Mouse (Mus musculus): ENCODE data around the gene Ccdc191.

Ccdc191 gene

DNA sequence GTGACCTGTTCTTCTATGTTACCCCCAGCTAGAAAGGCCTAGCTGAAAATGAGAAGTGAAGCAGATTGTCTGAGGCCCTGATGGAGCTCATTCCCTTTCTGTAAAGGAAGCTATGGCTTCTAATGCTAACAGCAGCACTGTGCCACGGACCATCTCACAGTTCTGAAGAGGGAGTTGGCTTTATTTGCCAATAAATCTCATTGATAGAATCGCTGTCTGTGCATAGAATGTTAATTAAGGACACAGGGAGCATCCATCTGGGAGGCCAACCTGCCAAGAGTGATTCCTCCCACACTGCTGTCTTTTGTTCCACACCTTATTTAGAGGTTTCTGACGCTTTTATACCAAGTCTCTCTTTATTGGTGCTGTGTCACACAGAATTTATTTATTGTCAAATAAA, 41.9 kb downstream of the Ccdc191 start:
- DNase-seq (ENCODE audit: extremely low read depth, low read depth) = no peak

DNA sequence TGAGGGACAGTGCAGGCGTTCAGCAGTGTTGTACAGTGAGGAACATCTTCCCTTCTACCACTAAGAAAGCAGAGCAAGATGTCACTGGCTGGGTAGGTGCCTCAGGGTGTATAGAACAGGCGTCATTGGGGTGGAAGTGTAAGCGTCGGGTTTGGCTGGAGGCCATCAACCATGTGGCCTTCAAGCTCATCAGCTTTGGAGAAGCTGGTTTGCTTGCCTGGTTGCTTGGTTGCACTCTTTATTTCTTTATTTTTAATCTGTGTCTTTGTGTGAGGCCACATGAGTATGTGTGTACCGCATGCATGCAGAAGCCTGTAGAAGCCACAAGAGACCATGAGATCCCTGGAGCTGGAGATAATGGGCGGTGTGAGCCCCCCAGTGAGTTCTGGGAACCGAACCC, 42.7 kb downstream of the Ccdc191 start:
- DNase-seq (ENCODE audit: extremely low read depth, low read depth) = no peak

DNA sequence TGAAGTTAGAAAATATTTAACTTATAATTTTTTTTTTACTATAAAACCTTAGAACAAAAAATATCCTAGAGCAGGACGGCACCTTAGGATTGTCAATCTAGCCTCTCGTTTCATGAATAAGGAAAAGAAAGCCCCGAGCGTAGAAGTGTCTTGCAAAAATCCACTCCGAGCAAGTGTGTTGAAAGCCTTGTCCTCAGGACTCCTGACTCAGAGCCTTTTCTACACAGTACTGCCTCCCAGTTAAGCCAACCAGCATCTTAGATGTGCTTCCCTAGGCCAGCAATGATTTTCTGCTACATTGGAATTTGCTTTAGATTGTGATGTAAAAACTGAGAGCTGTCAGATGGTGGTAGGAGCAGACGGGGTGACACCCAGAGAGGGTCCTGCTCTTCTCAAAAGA, 43.4 kb downstream of the Ccdc191 start:
- DNase-seq (ENCODE audit: extremely low read depth, low read depth) = no peak

DNA sequence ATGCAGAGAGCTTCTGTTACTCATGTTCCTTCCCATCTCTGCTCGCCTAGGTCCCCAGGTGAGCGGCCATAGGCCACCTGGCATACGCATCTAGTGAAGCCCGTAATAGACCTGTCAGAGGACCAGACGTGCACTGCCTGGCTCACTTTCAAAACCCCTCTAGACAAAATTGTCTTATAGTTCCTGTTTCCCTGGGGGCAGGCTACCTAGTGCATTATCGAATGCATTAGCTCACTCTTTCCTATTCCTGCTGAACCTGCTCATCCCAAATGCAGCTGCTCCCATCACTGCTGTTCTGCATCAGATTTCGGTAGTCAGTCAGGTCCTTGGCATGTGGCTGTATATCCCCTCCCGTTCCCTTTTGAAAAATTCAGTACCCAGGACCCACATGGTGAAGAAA, 45.3 kb downstream of the Ccdc191 start:
- no peak for DNase-seq (ENCODE audit: extremely low read depth, low read depth)

DNA sequence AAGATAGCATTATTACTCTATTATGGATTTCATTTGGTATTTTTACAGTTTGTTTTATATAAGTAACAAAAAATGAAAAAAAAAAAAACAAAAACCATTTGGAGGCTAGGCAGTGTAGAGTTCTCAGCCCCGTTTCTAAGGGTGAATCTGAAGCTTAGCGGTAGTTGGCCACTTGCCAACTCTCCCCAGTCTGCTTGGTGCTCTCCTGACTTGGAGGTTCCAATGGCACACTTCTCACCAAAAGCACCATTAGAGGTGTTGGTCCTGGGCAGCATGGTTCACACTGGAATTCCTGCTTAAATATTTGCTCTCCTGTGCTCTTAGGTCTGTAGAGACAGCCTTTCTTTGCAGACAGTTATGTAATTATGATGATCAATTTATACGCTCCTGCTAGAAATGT, 45.8 kb downstream of the Ccdc191 start:
- no peak for DNase-seq (ENCODE audit: extremely low read depth, low read depth)

DNA sequence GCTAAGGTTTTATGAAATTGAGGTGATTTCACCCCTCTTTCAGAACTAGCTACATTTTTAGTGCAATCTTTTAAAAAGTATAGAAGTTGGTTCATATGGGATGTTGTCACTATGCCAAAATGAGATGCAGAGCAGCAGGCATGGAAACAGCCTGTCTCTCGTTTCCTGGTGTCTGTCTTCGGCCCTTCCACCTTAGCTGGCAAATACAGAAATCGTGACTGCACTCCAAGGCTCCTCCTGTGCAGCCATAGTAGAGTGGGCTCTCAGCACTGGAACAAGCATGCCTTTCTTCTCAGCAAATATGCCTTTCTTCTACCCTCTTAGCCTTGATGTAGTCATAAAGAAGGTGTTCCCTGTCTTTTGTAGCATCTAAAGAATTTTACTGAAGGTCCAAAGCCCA, 46.3 kb downstream of the Ccdc191 start:
- DNase-seq (ENCODE audit: extremely low read depth, low read depth) = no peak

DNA sequence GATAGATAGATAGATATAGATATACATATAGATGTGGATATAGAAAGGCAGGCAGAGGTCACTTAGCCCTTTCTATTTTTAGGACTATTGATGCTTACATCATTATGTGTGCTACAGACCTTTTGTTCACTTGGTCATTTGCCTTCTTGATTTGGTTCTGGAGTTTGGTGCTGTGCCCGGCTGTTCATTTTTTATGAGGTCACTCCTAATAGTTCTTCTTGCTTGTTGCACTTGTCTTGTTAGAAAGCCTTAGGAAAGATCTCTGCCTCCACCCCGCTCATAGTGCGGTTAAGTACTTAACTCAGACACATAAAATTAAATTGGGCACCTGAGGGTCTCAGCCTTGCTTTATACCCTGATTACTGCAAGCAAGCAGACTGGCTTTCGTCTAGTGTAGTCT, 51.2 kb downstream of the Ccdc191 start:
- no peak for DNase-seq (ENCODE audit: extremely low read depth, low read depth)

DNA sequence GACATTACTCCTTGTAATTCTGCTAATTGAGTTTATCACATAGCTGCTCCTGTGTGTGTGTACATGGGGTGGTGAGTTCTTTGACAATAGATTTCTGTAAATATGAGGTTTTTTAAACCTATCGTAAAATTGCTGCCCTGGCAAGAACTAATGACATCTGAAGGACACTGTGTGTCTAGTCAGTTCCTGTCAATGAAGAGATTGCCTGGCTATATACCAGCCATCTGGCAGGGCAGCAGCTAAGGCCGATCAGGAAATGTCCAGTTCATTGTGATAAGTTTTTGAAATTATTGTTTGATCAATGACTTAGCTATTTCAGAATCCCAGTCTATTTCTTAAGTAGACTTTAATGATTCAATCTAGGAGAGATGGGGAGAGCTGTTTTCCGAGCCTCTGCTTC, 55.8 kb downstream of the Ccdc191 start:
- no peak for DNase-seq (ENCODE audit: extremely low read depth, low read depth)

DNA sequence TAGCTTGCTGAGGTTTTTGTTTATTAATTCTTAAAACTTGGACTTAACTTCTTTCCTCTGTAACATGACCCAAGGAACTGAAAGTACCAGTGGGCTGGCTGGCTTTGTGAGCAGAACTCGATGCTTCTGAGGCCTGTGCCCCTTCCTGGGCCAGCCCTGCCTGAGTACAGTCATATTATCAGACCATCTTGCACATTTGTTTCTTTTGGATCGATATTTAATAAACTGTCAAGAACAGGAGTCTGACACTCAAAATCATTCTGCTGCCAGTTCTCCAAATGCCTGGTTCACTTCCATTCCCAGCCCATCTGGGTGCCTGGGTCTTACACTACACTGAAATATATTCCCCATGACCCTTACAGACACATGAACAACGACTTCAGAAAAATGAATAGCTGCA, 56.3 kb downstream of the Ccdc191 start:
- DNase-seq (ENCODE audit: extremely low read depth, low read depth) = no peak

DNA sequence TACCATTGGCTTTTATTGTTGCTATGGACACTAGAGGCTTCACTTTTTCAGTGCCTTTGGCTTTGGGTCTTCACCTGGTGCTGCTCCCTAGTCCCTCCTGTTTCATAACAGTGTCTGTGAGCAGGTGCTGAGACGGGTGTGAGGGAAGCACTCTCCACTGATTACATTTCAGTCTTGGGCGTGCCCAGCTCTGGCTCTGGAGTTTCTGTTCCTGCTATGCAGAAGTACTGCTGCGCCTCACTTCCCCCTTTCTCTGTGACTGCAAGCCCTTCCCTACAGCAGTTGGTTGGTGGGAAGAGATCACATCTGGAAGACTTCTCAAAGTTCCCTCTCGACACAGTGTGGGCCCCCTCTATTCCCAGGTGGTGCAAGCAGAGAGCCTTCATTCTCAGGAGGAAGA, 62.0 kb downstream of the Ccdc191 start:
- DNase-seq (ENCODE audit: extremely low read depth, low read depth) = peak; percentile 69

DNA sequence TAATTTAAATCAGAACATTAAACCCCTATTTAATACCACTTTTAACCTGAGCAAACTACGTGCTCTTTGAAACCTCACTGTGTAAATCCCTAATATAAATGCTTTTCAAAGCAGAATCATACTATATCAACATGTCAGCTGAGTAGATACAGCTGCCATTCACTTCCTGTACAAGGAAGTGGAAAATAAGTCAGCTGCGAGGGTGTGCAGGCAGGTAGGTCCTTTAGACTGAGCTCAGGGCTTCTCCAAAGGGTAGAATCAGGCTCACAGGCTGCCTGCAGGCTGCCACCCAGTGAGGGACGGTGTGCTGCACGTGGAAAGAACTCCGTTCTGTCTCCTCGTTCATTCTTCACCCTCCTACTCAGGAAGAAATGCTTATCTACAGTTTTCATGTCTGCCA, 65.3 kb downstream of the Ccdc191 start:
- no peak for DNase-seq (ENCODE audit: extremely low read depth, low read depth)

DNA sequence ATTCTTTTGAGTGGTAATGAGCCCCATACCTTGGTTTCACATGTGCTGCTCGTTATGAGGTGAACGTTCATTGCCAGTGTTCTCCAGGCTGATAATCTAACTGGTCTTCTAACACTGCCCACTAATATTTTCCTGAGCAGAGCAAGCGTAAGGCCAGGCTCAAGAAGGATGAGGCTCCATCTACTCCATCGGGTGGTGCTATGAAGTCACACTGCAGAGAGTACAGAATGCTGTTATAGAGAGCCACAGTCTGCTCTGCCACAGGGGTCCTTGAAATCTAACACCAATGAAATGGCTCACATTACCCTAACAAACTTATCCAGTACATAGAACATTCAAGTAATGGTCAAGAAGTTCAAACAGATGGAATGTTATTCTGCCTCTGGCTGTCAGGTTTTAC, 68.4 kb downstream of the Ccdc191 start:
- no peak for DNase-seq (ENCODE audit: extremely low read depth, low read depth)

DNA sequence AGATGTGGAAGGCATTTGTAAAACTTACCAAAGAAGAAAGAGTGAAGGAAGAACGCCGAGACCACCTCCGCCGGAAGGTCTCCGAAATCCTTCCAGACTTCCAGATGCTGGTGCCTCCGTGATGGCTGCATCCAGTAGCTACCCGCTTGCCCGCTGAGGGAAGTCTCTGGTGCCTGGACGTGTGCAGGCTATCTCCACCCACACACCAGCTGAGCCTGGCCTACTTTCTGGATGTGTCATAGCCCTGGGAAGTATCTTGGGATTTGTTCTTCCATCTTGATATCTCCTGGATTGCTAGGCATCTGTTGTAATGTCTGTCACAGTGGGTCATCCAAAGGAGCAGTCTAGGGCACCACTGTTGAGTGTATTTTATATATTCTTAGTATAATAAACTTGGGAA, 73.7 kb downstream of the Ccdc191 start:
- DNase-seq (ENCODE audit: extremely low read depth, low read depth) = no peak

DNA sequence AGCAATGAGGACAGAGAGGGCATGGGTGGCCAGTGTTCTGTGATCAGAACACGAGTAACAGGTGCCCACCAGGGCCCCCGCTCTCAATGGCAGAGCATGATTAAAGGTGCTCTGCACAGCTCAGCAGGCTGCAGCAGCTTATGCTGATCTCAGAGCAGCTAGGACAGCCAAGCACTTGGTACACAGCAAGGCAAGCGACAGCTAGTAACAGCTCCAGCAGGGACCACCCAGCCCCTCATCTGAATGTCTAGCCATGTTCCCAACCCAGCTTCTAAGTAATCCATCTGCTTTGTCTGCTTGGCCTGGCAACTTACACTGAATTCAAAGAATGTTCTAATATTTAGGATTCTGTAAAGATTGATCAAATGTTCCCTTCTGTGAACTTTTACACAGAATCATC, 74.2 kb downstream of the Ccdc191 start:
- DNase-seq (ENCODE audit: extremely low read depth, low read depth) = no peak

DNA sequence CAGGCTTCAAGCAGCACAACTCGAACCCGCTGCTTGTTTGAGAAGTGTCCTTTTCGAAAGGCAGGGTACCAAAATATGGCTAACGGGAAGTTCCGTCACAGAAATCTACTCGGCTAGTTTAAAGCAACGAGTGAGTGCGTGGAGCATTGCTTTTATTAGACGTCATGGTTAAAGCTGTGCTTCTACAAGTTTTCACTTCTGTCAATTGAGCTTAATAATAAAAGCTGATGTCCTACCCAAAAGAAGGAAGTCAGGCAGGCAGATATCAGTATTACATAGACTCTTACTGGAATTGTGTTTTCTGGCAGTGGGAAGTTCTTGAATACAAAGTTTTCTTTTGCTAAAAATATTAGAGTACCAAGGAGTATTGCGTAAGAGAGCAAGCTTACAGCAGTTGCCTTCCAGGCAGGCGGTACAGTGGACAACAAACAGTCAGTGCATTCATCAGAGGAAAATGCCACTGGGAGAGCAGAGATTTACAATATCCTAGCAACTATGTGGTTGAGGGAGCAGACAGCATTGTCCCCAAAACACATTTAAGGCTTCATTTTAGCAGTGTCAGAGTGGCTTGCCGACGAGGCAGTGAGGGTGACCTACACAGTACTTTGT, 76.3 kb downstream of the Ccdc191 start:
- no peak for DNase-seq (ENCODE audit: extremely low read depth, low read depth)

DNA sequence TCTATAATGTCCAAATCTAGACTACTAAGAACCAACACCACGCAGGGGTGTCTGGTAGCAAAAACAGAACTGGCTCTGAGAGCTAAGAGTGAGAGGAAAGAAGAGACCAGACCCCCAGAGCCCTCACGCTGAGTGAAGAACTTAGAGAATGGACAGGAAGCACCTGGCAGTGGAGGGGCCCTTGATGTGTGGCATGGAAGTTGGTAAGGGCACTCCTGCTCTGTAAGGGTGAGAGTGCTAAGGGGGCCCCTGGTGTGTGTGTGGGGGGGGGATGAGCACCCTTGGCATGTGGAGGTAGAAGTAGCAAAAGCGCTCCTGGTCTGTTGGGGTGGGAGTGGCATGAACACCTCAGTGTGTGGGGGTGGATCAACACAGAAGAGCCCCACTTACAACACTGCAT, 80.8 kb downstream of the Ccdc191 start:
- no peak for DNase-seq (ENCODE audit: extremely low read depth, low read depth)

DNA sequence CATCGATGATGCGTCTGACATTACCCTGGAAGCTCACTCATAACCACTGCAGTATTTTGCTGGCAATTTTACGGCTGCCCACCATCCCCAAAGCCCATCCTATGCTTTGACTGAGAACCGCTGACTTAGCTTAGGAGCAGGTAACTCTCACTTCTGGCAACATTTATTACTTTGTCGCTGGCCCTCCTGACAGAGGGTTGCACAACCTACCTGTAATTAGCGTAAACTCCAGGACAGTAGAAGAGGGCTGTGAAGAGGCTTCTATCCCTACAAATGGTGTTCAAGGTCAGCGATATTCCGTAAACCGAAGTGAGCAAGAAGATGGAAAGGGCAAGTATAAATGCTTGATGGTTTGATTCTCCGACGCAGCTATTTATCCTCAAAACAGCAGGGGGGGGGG, 81.6 kb downstream of the Ccdc191 start:
- DNase-seq (ENCODE audit: extremely low read depth, low read depth) = no peak

DNA sequence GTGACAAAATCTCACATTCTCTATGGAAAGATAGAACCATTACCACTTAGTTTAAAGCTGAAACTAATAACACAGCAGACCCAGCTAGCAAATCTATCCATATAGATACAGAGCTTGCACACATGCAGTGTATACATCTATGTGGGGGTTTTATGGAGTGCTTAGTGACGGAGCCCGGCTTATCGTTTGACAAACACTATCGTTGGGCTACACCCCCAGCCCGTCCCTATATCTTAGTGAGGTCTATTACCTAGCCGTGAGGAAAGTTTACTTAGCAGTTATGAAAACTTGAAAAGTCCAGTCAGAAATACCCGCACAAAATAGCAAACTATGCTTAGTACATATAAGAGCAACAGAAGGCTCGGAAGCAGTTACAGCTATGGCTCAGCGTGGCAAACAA, 82.1 kb downstream of the Ccdc191 start:
- DNase-seq (ENCODE audit: extremely low read depth, low read depth) = no peak

DNA sequence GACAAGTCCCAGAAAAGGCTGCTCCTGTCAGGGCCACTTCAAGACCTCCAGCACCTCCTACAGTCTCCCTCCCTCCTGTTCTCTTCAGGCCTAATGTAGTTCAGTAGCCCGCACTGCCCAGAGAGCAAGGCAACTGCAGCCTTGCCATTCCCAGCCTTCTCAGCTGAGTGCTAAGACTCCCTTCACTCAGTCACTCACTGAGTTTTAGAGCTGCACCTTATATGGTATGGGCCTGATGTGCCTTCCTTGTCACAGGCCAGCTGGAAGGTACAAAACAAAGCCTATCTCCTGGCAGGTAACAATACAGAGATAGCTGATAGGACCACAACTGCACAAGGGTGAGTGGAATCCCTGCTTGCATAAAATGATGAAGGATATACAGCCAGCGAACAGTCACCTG, 82.8 kb downstream of the Ccdc191 start:
- DNase-seq (ENCODE audit: extremely low read depth, low read depth) = no peak

DNA sequence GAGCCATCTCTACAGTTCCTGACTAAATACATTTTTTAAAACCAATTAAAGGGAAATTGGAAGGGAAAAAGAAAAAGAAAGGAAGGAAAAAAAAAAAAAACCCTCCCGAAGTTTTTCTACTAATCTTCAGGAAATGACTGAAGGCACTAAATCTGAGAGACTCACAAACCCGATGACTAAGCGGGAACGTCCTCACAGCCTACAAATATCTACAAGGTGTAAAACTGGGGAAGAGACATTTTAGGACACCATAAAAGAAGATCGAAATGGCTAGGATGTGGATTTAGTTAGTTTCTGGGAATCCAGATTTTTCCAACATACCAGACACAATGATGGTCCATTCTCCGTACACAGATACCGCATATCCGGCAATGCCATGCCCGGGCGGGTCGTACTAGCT, 83.5 kb downstream of the Ccdc191 start:
- DNase-seq (ENCODE audit: extremely low read depth, low read depth) = no peak

DNA sequence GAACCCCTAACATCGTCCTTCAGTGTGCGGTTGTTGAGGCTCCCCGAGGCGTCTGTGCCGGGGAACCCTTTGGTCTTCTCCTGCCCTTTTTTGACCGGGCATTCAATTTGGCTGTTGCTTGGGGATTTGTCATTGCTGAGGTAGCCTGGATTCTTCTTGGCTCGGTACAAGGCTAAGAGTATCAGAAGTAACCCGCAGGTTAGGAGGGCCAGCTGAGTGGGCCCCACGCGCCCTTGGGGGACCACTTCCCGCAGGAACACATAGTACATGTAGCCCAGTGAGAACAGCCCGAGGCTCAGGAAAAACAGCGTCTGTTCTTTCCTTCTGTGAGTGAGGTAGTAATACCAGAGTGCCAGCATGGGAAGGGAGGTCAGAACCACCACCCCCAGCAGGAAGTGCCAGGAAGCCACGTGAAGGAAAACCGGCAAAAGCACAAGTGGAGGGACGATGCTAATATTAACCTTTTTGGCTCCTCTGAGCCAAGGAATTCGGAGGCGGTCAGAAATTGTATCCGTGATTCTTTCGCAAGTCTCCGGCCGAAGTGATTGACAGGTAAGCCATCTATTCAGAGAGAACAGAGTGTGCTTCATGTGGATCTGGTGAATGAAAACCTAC, 84.1 kb downstream of the Ccdc191 start:
- no peak for DNase-seq (ENCODE audit: extremely low read depth, low read depth)

DNA sequence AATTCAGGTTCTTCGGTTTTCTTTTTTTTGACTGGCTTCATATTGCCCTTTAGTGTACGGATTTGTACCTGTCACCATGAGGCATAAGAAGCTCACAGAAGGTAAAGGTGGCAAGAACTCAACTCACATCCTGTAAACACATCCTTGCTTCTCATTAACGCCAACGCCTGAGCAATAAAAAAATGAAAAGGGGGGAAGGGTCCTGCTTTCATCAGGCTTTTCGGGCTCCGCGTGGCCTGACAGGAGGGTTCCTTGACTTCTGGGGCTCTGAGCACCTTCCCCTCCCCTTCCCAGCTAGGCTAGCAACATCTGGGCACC, 89.4 kb downstream of the Ccdc191 start:
- no peak for DNase-seq (ENCODE audit: extremely low read depth, low read depth)

DNA sequence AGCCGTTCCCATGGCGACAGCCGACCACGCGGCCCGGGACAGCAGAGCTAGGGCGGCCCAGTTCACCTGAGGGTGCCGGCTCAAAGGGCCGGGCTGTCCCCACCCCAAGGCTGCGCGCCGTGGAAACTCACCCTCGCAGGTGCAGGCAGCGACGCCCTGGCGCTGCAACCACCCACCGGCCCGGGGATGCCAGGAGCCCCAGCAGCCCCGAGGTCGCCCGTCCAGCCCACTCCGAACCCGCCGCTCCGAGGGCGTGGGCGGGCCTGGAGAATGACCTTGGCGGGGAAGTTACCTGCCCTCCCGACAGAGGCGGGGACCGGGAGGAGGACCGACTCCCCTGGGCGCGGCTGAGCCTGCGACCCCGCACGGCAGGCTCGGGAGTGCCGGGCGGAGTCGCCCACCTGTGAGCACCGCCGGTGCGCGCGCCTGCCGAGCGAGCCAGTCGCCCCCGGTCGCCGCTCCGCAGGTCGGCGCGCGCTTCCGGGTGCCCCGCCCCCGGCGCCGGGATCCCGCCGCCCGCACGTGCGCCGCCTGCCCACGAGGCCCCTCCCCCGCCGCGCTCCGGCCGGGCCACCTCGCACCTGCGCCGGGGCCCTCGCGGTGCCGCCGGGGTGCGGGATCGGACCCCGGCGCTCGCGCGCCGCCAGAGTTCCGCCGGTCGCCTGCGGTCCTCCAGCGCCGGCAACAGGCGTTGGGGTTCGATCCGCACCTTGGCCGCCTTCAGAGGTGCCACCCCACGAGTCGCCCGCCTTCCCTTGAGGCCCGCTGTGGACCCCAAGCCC, 89.9 kb downstream of the Ccdc191 start, which contains the start of gene Zdhhc23:
Gene Zdhhc23 (minus strand): TSS at position 464 of the 782 bp plus-strand sequence.
- DNase-seq (ENCODE audit: extremely low read depth, low read depth) = no peak
